Mouse (Mus musculus) forebrain, postnatal 0 days (tissue): ENCODE data around the gene Ube2d1. TPM values are rescaled to one million over a fixed set of nuclear protein-coding genes. Genes with fewer than 3 reads are reported as not detected.

Source experiments
- ATAC-seq: fragments of 200-750 bp; cut with Nextera tagmentation; 2 replicates; pipeline ENCODE4 v1.8.0; 2017; ENCODE audit warnings: mild to moderate bottlenecking, moderate library complexity
- DNase-seq: peaks from one replicate; pipeline ENCODE4 v3.0.0-alpha.2; 2015
- H3K27ac ChIP-seq: fragments of 300-500 bp; sonication (generic); 2 replicates; pipeline ENCODE4 v1.5.1; 2014; ENCODE audit warnings: low read depth, mild to moderate bottlenecking, antibody characterized with exemption, low read length, moderate library complexity, mixed read lengths
- H3K27me3 ChIP-seq: fragments of 300-500 bp; sonication (generic); 2 replicates; pipeline ENCODE4 v1.6.1; 2014; ENCODE audit warnings: mild to moderate bottlenecking, low read length, mixed read lengths; ENCODE audit not compliant: insufficient read depth
- H3K36me3 ChIP-seq: fragments of 300-500 bp; sonication (generic); 2 replicates; pipeline ENCODE4 v1.6.1; 2014; ENCODE audit warnings: mild to moderate bottlenecking, moderate library complexity; ENCODE audit not compliant: insufficient read depth
- H3K4me1 ChIP-seq: fragments of 300-500 bp; sonication (generic); 2 replicates; pipeline ENCODE4 v1.6.1; 2014; ENCODE audit warnings: antibody characterized with exemption; ENCODE audit not compliant: insufficient read depth
- H3K4me2 ChIP-seq: fragments of 300-500 bp; sonication (generic); 2 replicates; pipeline ENCODE4 v1.6.1; 2014; ENCODE audit warnings: low read depth, mild to moderate bottlenecking, moderate library complexity
- H3K4me3 ChIP-seq: fragments of 300-500 bp; sonication (generic); 2 replicates; pipeline ENCODE4 v1.5.1; 2014; ENCODE audit warnings: low read depth, low read length, mixed read lengths
- H3K9ac ChIP-seq: fragments of 300-500 bp; sonication (generic); 2 replicates; pipeline ENCODE4 v1.6.1; 2014; ENCODE audit warnings: mild to moderate bottlenecking
- H3K9me3 ChIP-seq: fragments of 300-500 bp; sonication (generic); 2 replicates; pipeline ENCODE4 v1.6.1; 2016; ENCODE audit warnings: low read length
- CTCF ChIP-seq: sonication (generic); IDR thresholded peaks from 2 replicates; pipeline ENCODE4 v1.5.1; 2016; ENCODE audit warnings: antibody characterized with exemption, control low read depth, low read depth
- WGBS: fragments of 180-500 bp; shearing (Covaris S2); extraction: QIAGEN DNeasy Blood & Tissue Kit; methylation state at CpG from one replicate; pipeline ENCODE4 v1.1.7; 2014; 5-methylcytosine and 5-hydroxymethylcytosine counted together
- polyA plus RNA-seq: library from polyadenylated mRNA; unstranded; fragments of >200 nt; fragmentation: Nextera tagmentation; extraction: Ambion mirVana; gene quantifications from 2 replicates; pipeline ENCODE4 v1.2.1, GENCODE M21; 2015
- total RNA-seq: library from RNA; depleted of rRNA; stranded (reverse); fragments of >200 nt; gene quantifications from 2 replicates; pipeline ENCODE4 v1.2.3, GENCODE M21; 2014; rRNA removed

The Ube2d1 gene
- total and polyA plus RNA-seq, 2 experiments from 2014 or later: 82.6 to 227 TPM

GRCm38 (mm10) chr10:71237516-71238239 lies 47.4 kb downstream of the Ube2d1 start:
- peak overlapping the region; percentile 96 for H3K4me2 ChIP-seq
- under 1% methylated on average over 67 of the region's 68 CpGs for WGBS
- peak; percentile 49 for TF ChIP-seq CTCF
- DNase-seq: peak; percentile 94
- H3K9me3 ChIP-seq: no peaks in the 10 kb centered on the region
- H3K4me3 ChIP-seq: peak overlapping the region; percentile 78
- H3K9ac ChIP-seq: peak overlapping the region; percentile 88
- H3K36me3 ChIP-seq: peaks cover 24% of the 10 kb centered on the region
- H3K4me1 ChIP-seq: peaks cover 5% of the 10 kb centered on the region; the same call in 1 of the 2 replicates
- H3K27ac ChIP-seq: peak overlapping the region; percentile 77
- H3K27me3 ChIP-seq: no peaks in the 10 kb centered on the region
- peak; percentile 99 for ATAC-seq

DNA sequence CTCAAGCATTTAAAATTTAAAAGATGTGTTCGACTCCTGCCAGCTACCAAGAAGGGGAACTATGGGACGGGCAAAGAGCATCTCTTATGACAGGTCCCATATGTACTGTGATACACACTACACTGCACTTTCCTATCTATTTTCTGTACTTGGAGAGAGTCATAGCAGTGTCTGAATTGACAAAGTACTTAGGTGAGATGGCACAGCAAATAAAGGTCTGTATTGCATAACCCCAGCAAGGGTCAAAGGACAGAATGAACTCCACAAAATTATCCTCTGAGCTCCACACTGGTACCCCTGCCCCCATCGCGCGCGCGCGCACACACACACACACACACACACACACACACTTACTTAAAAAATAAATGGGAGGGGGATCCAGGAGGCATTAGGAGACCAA lies 51.0 kb downstream of the Ube2d1 start:
- H3K4me1 ChIP-seq: peaks cover 5% of the 10 kb centered on the region; the same call in 1 of the 2 replicates
- H3K4me3 ChIP-seq: no peak overlapping the region
- H3K27me3 ChIP-seq: no peaks in the 10 kb centered on the region
- H3K4me2 ChIP-seq: no peak overlapping the region
- no peaks in the 10 kb centered on the region for H3K9me3 ChIP-seq
- H3K9ac ChIP-seq: no peak overlapping the region
- no peak for ATAC-seq
- peaks cover 40% of the 10 kb centered on the region for H3K36me3 ChIP-seq
- H3K27ac ChIP-seq: no peak overlapping the region
- 97% methylated on average over 8 of the region's 8 CpGs for WGBS
- no peak for TF ChIP-seq CTCF
- no peak for DNase-seq

GRCm38 (mm10) chr10:71225894-71226293 lies 59.2 kb downstream of the Ube2d1 start:
- TF ChIP-seq CTCF: peak; percentile 88
- Histone ChIP-seq H3K27me3 (no peaks in the 10 kb centered on the region), H3K27ac (no peak overlapping the region), H3K36me3 (peaks cover 40% of the 10 kb centered on the region), H3K4me3 (no peak overlapping the region), H3K4me1 (no peaks in the 10 kb centered on the region), H3K9me3 (no peaks in the 10 kb centered on the region), H3K9ac (no peak overlapping the region), H3K4me2 (no peak overlapping the region)
- DNase-seq (peak; percentile 84), ATAC-seq (peak; percentile 73; the same call in 1 of the 2 replicates)
- 40% methylated on average over 7 of the region's 7 CpGs for WGBS

GRCm38 (mm10) chr10:71223101-71223500 lies 62.0 kb downstream of the Ube2d1 start:
- Histone ChIP-seq H3K9ac (no peak overlapping the region), H3K27ac (no peak overlapping the region), H3K4me1 (no peaks in the 10 kb centered on the region), H3K36me3 (peaks cover 21% of the 10 kb centered on the region), H3K27me3 (no peaks in the 10 kb centered on the region), H3K9me3 (no peaks in the 10 kb centered on the region), H3K4me3 (no peak overlapping the region), H3K4me2 (no peak overlapping the region)
- ATAC-seq: no peak
- WGBS: 34% methylated on average over 5 of the region's 5 CpGs
- TF ChIP-seq CTCF: no peak
- DNase-seq: no peak

DNA sequence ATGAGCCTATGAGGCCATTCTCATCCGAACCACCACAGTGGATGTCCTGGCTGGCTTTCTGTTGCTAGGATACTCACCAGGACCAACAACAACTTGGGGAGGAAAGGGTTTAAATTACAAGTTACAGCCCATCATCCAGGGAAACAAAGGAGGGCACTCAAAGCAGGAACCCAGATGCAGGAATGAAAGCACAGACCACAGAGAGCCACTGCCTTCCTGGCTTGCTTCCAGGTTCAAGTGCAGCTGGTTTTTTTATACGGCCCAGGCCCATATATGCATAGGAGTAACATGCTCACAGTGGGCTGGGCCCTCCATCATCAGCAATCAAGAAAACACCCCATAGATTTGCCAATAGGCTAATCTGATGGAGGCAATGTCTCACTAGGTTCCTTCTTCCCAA lies 62.4 kb downstream of the Ube2d1 start:
- H3K27me3 ChIP-seq: no peaks in the 10 kb centered on the region
- H3K36me3 ChIP-seq: peaks cover 19% of the 10 kb centered on the region
- no peaks in the 10 kb centered on the region for H3K9me3 ChIP-seq
- no peak for TF ChIP-seq CTCF
- no peak overlapping the region for H3K27ac ChIP-seq
- H3K4me3 ChIP-seq: no peak overlapping the region
- H3K4me2 ChIP-seq: no peak overlapping the region
- H3K4me1 ChIP-seq: no peaks in the 10 kb centered on the region
- DNase-seq (no peak), ATAC-seq (no peak)
- H3K9ac ChIP-seq: no peak overlapping the region
- 52% methylated on average over 2 of the region's 2 CpGs for WGBS

DNA sequence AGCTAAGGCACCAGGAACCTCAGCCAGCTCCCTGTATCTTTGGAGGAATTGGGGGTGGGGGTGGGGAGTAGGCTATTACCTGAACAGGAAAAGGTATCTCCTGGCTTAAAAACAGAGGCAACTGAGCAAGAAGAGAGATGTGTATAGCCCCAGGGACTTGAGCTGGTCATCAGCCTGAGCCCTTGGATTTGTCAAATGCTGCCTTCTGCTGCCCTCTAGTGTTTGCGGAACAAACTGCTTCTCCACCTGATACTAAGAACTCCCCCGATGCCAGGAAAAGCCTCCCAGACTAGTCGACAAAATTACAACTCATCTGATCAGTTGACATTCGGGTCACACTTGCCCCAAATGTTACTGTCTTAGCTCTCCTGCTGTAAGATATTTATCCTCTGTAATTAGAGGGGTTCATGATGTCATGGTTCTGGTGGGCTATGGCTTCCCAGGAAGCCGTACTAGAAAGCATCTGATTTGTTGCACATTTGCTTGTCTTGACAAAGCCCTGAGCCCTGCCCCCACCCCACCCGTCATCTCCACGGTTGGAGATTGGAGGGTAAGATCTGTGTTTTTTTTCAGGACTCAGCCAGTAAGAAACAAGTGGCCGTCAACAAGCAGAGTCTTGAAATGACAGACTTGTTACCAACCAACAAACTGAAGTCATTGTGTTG lies 66.7 kb downstream of the Ube2d1 start:
- H3K9me3 ChIP-seq: no peaks in the 10 kb centered on the region
- no peak overlapping the region for H3K9ac ChIP-seq
- H3K36me3 ChIP-seq: no peaks in the 10 kb centered on the region
- TF ChIP-seq CTCF: peak; percentile 92
- 10% methylated on average over 8 of the region's 8 CpGs for WGBS
- H3K4me1 ChIP-seq: no peaks in the 10 kb centered on the region
- no peak overlapping the region for H3K27ac ChIP-seq
- ATAC-seq: peak; percentile 88
- DNase-seq: peak; percentile 93
- no peak overlapping the region for H3K4me3 ChIP-seq
- peak overlapping the region; percentile 26 for H3K4me2 ChIP-seq
- H3K27me3 ChIP-seq: no peaks in the 10 kb centered on the region

DNA sequence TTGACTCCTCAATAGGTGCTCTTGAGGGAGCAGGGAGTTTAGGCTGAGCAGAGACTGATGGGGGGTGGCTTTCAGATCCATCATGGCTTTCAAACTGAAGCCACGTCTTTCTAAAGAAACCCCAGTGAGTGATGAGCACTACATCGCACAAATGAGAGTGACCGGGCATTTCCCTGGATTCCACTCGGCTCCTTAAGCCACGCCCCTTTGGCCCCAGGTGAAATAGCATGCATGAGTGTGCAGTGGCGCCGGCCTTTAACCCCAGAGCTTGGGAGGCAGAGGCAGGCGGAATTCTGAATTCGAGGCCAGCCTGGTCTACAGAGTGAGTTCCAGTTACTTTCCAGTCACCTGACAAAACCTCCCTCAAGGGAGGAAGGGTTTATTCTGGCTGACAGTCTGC lies 69.1 kb downstream of the Ube2d1 start:
- TF ChIP-seq CTCF: no peak
- H3K4me2 ChIP-seq: no peak overlapping the region
- DNase-seq (no peak), ATAC-seq (no peak)
- H3K9ac ChIP-seq: no peak overlapping the region
- H3K36me3 ChIP-seq: no peaks in the 10 kb centered on the region
- H3K9me3 ChIP-seq: no peaks in the 10 kb centered on the region
- no peaks in the 10 kb centered on the region for H3K4me1 ChIP-seq
- no peaks in the 10 kb centered on the region for H3K27me3 ChIP-seq
- 77% methylated on average over 9 of the region's 9 CpGs for WGBS
- no peak overlapping the region for H3K4me3 ChIP-seq
- no peak overlapping the region for H3K27ac ChIP-seq

Other genes starting within 250 kb of the Ube2d1 start
- gene Bicc1, start 125.6 kb downstream of the Ube2d1 start, total RNA-seq: 3.1 and 5.2 TPM in 2 replicates
- gene Bicc1, start 125.6 kb downstream of the Ube2d1 start, polyA plus RNA-seq: 3.4 and 4.6 TPM in 2 replicates
- 25.1 and 50.9 TPM in 2 replicates for gene Tfam, start 47.0 kb downstream of the Ube2d1 start, total RNA-seq
- gene Tfam, start 47.0 kb downstream of the Ube2d1 start, polyA plus RNA-seq: 46.9 and 47.7 TPM in 2 replicates
- 128 and 160 TPM in 2 replicates for gene Cisd1, start 59.7 kb upstream of the Ube2d1 start, total RNA-seq
- 346 and 354 TPM in 2 replicates for gene Cisd1, start 59.7 kb upstream of the Ube2d1 start, polyA plus RNA-seq
- gene Ipmk, start 62.5 kb upstream of the Ube2d1 start, total RNA-seq: 19.3 and 26.1 TPM in 2 replicates
- 10.9 and 12.5 TPM in 2 replicates for gene Ipmk, start 62.5 kb upstream of the Ube2d1 start, polyA plus RNA-seq